Mouse (Mus musculus) liver, embryonic 14.5 days (tissue): ENCODE data around the gene Zdhhc17.

Source experiments
- CTCF ChIP-seq: IDR thresholded peaks from 2 replicates; pipeline ENCODE4 v1.5.1; 2016; ENCODE audit warnings: antibody characterized with exemption, low read depth, control low read depth
- EP300 ChIP-seq: IDR thresholded peaks from 2 replicates; pipeline ENCODE4 v1.6.1; 2016; ENCODE audit warnings: antibody characterized with exemption, low read depth

DNA sequence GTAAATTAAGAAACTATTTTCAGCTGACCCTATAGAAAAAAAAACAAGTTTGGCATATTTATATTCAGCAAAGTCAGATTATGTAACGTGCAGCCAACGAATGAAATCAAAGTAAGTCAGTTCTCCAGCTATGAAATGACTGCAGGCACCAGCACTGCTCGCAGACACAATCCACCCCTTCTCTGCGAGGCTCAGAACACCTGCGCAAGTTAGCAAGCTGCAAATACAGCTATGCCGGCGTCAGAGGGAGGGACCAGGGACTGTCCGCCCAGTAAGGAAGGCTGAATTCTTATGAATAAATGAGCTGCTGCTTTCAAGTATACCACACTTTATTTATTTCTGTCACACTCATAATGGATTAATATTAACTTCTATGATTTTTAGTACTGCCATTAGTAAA, 50.2 kb downstream of the Zdhhc17 start:
- TF ChIP-seq CTCF (no peak), EP300 (no peak)
